Mouse (Mus musculus): ENCODE measurements around the gene Shf.

The Shf gene

GRCm38 (mm10) chr2:122368081-122368971 is 636 bp downstream of the Shf start:
- DNase-seq (ENCODE audit: low spot score) = no peak

GRCm38 (mm10) chr2:122367701-122368080 is 1.3 kb downstream of the Shf start:
- no peak for DNase-seq (ENCODE audit: low spot score)

DNA sequence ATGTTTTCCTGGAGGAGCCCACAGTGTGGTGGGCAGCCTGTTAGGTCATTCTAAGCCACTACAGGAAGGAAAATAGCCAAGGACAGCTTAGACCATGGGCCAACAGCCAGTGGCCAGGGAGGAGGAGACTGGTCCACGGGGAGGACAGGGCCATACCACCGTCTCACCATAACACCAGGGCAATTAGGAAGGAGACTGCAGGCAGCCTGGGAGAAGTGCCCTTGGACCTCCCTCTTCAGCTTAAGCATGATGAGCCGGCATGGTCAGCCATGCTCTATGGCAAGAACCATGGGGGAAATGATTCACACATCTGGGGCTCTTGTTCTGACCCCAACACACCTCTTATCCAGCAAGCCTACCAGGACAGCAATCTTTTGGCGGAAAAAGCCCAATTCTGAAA is 1.8 kb downstream of the Shf start:
- DNase-seq (ENCODE audit: low spot score) = no peak

- DNase-seq (ENCODE audit: low spot score) = no peak
Measured at GRCm38 (mm10) chr2:122366706-122367105, 2.3 kb downstream of the Shf start.

GRCm38 (mm10) chr2:122366039-122366438 is 2.9 kb downstream of the Shf start:
- DNase-seq (ENCODE audit: low spot score) = no peak

- DNase-seq (ENCODE audit: low spot score) = no peak
Measured at GRCm38 (mm10) chr2:122365244-122365866, 3.6 kb downstream of the Shf start.

DNA sequence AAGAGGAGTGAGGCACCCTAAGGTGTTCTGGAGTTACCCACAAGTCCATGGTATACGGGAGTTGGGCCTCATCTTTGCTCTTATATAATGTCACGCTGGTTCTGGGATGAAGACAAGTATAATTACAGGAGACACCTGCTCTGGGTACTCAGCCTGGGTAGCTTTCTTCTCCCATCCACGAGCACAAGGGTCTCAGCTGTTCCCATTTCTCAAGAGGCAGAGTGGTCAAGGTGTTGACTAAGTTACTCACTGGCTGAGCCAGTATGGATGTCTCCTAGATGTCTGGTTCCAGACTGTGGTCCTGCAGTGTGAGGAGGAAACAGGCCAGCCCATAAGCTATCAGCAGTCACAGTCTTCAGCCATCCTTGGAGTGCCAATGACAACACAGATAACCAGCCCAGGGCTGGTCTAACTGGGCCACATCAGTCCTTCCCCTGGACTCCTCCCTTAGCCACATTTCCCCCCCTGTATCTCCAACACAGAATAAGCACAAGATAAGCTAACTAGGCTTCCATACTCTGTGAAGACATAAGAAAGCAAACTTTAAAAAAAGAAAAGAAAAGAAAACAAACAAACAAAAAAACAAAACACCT is 4.5 kb downstream of the Shf start:
- DNase-seq (ENCODE audit: low spot score) = no peak

DNA sequence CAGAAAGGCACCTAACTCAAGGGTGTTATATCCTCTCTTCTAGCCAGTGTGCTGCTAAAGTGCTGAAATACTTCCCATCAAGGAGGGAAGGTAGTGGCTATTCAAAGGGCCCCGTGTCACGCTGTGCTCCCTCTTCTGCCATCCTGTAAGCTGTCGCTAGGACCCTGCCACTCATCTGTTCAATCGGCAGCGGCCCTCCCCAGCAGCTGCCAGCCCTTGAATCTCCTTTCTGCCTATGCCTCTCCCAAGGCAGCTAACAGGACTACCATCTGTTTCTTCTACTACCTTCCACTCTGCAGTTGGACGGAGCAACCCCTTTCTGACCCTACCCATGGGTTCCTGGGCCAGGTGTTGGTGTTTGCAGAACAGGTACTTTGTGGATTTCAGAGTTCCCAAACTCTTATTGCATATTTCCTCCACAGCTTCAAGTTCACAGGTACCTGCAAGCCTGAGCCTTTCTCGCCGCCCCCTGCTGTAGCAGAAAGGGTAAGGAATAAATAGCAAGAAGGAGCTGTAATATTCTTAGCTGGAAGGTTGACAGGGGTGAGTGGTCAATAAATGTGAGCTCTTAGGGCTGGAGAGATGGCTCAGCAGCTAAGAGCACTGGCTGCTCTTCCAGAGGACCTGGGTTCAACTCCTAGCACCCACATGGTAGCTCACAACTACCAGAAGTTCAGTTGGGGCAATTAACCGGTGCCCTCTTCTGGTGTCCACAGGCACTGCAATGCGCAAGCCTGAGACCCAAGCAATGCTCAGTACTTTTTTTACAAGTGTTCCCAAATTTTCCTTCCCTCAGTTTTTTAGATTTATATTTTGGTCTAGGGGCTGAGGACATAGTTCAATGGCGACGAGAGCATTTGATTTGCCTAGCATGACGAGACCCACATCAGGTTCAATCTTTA is 6.1 kb downstream of the Shf start:
- no peak for DNase-seq (ENCODE audit: low spot score)

DNA sequence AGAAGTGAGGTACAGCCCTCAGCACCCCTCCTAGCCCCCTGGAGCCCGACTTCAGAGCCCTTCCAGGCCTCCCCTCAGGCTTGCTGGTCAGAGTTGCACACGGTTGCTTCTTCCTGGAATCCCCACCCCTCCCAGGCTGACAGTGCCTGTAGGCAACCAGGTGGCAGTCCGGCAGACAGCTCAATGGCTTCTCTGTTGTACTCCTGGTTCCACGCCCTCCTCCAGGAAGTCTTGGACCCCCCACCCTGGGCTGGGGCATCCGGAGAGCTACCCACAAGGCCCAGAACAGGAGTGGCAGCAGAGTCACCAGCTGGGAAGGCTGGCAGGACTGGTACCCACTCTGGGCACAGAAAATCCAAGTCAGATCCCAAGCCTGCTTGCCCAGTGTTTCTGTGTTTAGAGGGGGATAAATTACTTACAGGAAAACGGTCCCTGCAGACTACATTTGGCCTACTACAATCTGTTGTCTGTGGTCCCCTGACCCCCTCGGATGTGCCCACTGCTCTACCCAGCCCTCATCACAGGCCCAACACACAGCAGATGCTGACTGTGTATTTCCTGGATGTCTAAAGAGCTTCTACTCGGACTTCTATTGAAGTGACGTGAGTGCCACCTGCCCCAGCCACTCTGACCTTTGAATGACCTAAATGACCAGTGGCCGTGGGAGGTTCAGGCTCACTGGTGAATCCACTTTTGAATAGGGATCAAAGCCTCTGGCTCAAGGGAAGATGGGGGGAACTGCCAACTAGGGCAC is 6.9 kb downstream of the Shf start:
- no peak for DNase-seq (ENCODE audit: low spot score)

DNA sequence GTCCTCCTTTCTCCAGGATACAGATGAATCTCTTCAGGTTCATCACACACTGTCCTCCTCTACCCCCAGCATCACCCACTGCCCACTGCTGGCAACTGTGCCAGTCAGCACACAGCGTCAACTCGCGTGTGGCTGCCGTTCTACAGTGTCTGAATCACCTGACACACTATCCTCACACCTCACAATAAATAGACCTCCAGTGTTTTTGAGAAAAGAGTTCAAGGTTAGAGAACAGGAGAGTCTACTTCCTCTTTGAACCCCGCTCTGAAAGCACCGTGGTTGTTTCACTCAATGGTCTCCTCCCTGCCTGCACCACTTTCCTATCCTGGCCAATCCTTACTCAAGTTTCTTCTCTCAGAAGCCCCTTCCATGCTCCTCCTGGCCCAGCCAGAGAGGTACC is 7.8 kb downstream of the Shf start:
- DNase-seq (ENCODE audit: low spot score) = no peak

- DNase-seq (ENCODE audit: low spot score) = no peak
Measured at GRCm38 (mm10) chr2:122360310-122360709, 8.7 kb downstream of the Shf start.

- no peak for DNase-seq (ENCODE audit: low spot score)
Measured at GRCm38 (mm10) chr2:122356187-122356586, 12.8 kb downstream of the Shf start.

DNA sequence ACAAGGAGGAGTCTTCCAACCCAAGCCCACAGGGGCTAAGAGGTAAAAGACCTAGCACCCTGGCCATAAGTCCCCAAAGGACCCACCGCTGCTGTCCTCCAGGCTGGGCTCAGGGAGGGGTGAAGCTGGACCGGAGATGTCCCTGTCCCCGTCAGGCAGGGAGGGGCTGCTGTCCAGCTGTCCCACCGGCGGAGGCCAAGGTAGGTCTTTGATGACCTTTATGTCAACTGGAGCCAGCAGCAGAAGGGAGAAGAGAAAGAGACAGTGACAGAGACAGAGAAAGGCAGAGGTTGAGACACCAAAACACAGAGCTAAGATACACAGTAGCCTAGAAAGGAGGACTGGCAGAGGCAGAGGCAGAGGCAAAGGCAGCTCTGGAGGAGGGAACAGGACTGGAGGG is 13.6 kb downstream of the Shf start:
- no peak for DNase-seq (ENCODE audit: low spot score)

GRCm38 (mm10) chr2:122354191-122354929 is 14.6 kb downstream of the Shf start:
- DNase-seq (ENCODE audit: low spot score) = no peak

- no peak for DNase-seq (ENCODE audit: low spot score)
Measured at GRCm38 (mm10) chr2:122353765-122354164, 15.2 kb downstream of the Shf start.

- DNase-seq (ENCODE audit: low spot score) = no peak
Measured at GRCm38 (mm10) chr2:122352992-122353391, 16.0 kb downstream of the Shf start.

DNA sequence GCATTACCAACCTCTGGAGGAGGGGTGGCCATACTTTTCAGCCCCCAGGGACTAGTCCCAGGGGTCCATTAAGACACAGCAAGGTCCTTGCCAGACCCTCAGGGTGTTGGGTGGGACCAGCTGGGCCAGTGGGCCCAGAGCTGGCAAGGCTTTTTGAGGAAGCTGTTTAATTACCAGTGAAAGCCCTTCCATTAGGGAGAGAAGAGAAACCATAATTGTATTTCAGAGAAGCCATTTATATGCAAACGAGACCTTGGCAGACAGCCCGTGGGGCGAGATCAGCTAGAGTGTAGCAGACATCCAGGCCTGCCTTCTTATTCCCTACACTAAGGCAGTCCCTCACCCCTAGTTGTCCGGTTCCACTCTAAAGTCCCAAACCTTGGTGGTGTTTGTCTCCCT is 17.0 kb downstream of the Shf start:
- no peak for DNase-seq (ENCODE audit: low spot score)

- no peak for DNase-seq (ENCODE audit: low spot score)
Measured at GRCm38 (mm10) chr2:122351156-122351930, 17.6 kb downstream of the Shf start.

DNA sequence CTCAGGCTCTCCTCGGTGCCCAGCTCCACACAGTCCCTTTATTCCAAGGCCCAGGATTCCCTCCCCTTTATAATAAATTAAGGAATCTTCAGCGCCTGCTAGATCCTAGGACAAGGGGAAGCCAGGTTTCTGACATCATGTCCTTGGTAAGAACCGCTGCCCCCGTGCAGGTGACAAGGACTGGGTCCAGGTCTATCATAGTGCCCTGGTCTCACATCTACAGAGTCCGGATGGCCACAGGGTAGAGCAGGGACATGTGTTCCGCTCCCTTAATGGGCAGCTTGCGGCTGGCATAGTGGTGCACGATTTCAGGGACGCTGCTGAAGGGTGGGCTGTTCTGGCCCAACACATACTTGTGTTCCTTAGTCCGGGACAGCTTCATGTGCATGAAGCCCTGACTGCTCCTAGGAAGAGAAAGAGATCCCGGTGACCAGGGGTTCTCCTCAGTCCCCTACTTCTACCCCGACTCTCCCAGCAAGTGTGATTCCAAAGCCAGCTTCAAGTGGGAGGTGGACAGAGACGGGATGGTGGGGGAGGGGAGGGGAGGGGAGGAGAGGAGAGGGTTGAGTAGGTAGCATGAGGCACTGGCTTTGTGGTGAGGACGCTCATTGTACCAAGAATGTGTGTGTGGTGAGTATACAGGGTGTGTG is 19.7 kb downstream of the Shf start:
- DNase-seq (ENCODE audit: low spot score) = no peak

All from lung, postnatal 25 days (tissue).